ENCODE assay signal across 28 mouse cellular contexts in genomic region chr7:114965923-114966322, GRCm38 (mm10).
A peak's percentile ranks its signal among the peaks of the same experiment; 100 is the strongest.
DNase-seq lines count a peak whose midpoint lies in the region; ATAC-seq and TF ChIP-seq lines count a peak whose summit lies in the region.
"Had no signal": no experiment of that assay in that cellular context is flagged by ENCODE, and none has a peak within 500 bp of the region (broad histone marks: within the 10 kb centered on the region; RNA-seq: fewer than 3 reads in every experiment).

No protein-coding gene starts in this region.

- no peak for TF ChIP-seq CTCF in kidney, adult 2 months (conservative IDR thresholded peaks at IDR 0.05; ENCODE audit: insufficient read depth, insufficient read length, low read depth, low read length)
- TF ChIP-seq CTCF in kidney, postnatal 0 days (IDR thresholded peaks at IDR 0.05; ENCODE audit: low read depth): no peak

- no peak overlapping the region for H3K4me3 ChIP-seq in kidney, embryonic 14.5 days (ENCODE audit: low read length)
- no peak overlapping the region for H3K4me3 ChIP-seq in kidney, adult 2 months (ENCODE audit: insufficient read depth, low read depth, low read length)
- no peak overlapping the region for H3K4me3 ChIP-seq in kidney, postnatal 0 days (replicated peaks; ENCODE audit: low read depth, low read length)
- H3K4me3 ChIP-seq in neural tube, embryonic 15.5 days (replicated peaks): no peak overlapping the region
- H3K4me3 ChIP-seq: embryonic facial prominence, embryonic 12.5 days; embryonic facial prominence, embryonic 15.5 days; gastrocnemius, adult 2 months; heart, embryonic 10.5 days; heart, embryonic 13.5 days had no signal

- DNase-seq in kidney, adult 2 months: no peak
- DNase-seq in kidney, postnatal 0 days (ENCODE audit: low spot score): peak; percentile 52
- DNase-seq in kidney, adult 8-10 months: no peak
- peak; percentile 47 for DNase-seq in mesoderm, embryonic 11.5 days (ENCODE audit: low read depth, low spot score)
- no peak for DNase-seq in urinary bladder, postnatal 4 days (ENCODE audit: low spot score in 2 of 2)
- DNase-seq: adrenal gland, postnatal 10 days; B cell, adult 2 months; cerebellum, adult 11 months; cerebellum, adult 2 months; cerebellum, adult 9-11 months; cerebellum, postnatal 25 days; forebrain, postnatal 0 days; gastrocnemius, adult 2 months; gastrocnemius, postnatal 14 days; heart, adult 18-20 months; heart, postnatal 14 days; heart, postnatal 4 days had no signal

- TF ChIP-seq POLR2A in kidney, adult 2 months (IDR thresholded peaks at IDR 0.05; ENCODE audit: low read depth, low read length): no peak

- no peaks in the 10 kb centered on the region for H3K9me3 ChIP-seq in kidney, embryonic 14.5 days (ENCODE audit: control insufficient read depth, low read length)
- H3K9me3 ChIP-seq in kidney, postnatal 0 days (replicated peaks; ENCODE audit: low read length): no peaks in the 10 kb centered on the region
- no peaks in the 10 kb centered on the region for H3K9me3 ChIP-seq in neural tube, embryonic 15.5 days (replicated peaks)
- H3K9me3 ChIP-seq: embryonic facial prominence, embryonic 12.5 days; embryonic facial prominence, embryonic 15.5 days; G1E; heart, embryonic 10.5 days; heart, embryonic 13.5 days had no signal

- ATAC-seq in kidney, embryonic 14.5 days (ENCODE audit: low FRiP score, low TSS enrichment): peak; percentile 84
- ATAC-seq in kidney, postnatal 0 days (replicated peaks; ENCODE audit: low FRiP score, low read depth): no peak; the same call in 1 of the 2 replicates
- ATAC-seq in neural tube, embryonic 15.5 days (ENCODE audit: low FRiP score): peak; percentile 41; the same call in 1 of the 2 replicates
- ATAC-seq: forebrain, embryonic 14.5 days; forebrain, postnatal 0 days; Patski had no signal

- H3K9ac ChIP-seq in kidney, embryonic 14.5 days (ENCODE audit: low read depth, low read length): no peak overlapping the region
- no peak overlapping the region for H3K9ac ChIP-seq in kidney, postnatal 0 days (ENCODE audit: low read depth, low read length)
- no peak overlapping the region for H3K9ac ChIP-seq in neural tube, embryonic 15.5 days (replicated peaks)
- H3K9ac ChIP-seq: embryonic facial prominence, embryonic 12.5 days; embryonic facial prominence, embryonic 15.5 days; forebrain, postnatal 0 days; heart, embryonic 13.5 days; hindbrain, embryonic 14.5 days had no signal

- no peak overlapping the region for H3K4me2 ChIP-seq in kidney, embryonic 14.5 days (replicated peaks; ENCODE audit: low read depth, low read length)
- H3K4me2 ChIP-seq in kidney, postnatal 0 days (ENCODE audit: low read length): no peak overlapping the region
- no peak overlapping the region for H3K4me2 ChIP-seq in neural tube, embryonic 15.5 days
- H3K4me2 ChIP-seq: embryonic facial prominence, embryonic 12.5 days; embryonic facial prominence, embryonic 15.5 days; heart, embryonic 13.5 days; hindbrain, embryonic 14.5 days had no signal

- 17% methylated on average over 2 of the region's 2 CpGs for WGBS in kidney, embryonic 14.5 days
- WGBS in kidney, adult 2 months: 42% methylated on average over 2 of the region's 2 CpGs
- 28% methylated on average over 2 of the region's 2 CpGs for WGBS in kidney, postnatal 0 days
- WGBS in neural tube, embryonic 15.5 days: 22% methylated on average over 2 of the region's 2 CpGs

- no peak overlapping the region for H3K27ac ChIP-seq in kidney, embryonic 14.5 days (ENCODE audit: low read depth, low read length)
- H3K27ac ChIP-seq in kidney, adult 2 months (ENCODE audit: insufficient read depth, low read depth, low read length): no peak overlapping the region
- H3K27ac ChIP-seq in kidney, postnatal 0 days: no peak overlapping the region
- H3K27ac ChIP-seq in neural tube, embryonic 15.5 days (replicated peaks): no peak overlapping the region
- H3K27ac ChIP-seq: embryonic facial prominence, embryonic 12.5 days; embryonic facial prominence, embryonic 15.5 days; gastrocnemius, adult 2 months; heart, embryonic 10.5 days; heart, embryonic 13.5 days; hindbrain, embryonic 14.5 days had no signal

- H3K36me3 ChIP-seq in kidney, embryonic 14.5 days (ENCODE audit: control insufficient read depth, insufficient read depth, low read length): no peaks in the 10 kb centered on the region
- no peaks in the 10 kb centered on the region for H3K36me3 ChIP-seq in kidney, adult 2 months (ENCODE audit: control insufficient read depth, insufficient read depth, low read length)
- H3K36me3 ChIP-seq in kidney, postnatal 0 days (ENCODE audit: insufficient read depth, low read length): no peaks in the 10 kb centered on the region
- H3K36me3 ChIP-seq in neural tube, embryonic 15.5 days: no peaks in the 10 kb centered on the region
- H3K36me3 ChIP-seq: embryonic facial prominence, embryonic 12.5 days; embryonic facial prominence, embryonic 15.5 days; G1E; heart, embryonic 10.5 days; heart, embryonic 13.5 days had no signal

- H3K4me1 ChIP-seq in kidney, embryonic 14.5 days (ENCODE audit: control insufficient read depth, insufficient read depth, low read length): no peaks in the 10 kb centered on the region
- H3K4me1 ChIP-seq in kidney, adult 2 months (ENCODE audit: control insufficient read depth, insufficient read depth, low read length): no peaks in the 10 kb centered on the region
- no peaks in the 10 kb centered on the region for H3K4me1 ChIP-seq in kidney, postnatal 0 days (replicated peaks; ENCODE audit: insufficient read depth, low read length)
- no peaks in the 10 kb centered on the region for H3K4me1 ChIP-seq in neural tube, embryonic 15.5 days
- H3K4me1 ChIP-seq: embryonic facial prominence, embryonic 12.5 days; embryonic facial prominence, embryonic 15.5 days; heart, embryonic 10.5 days; heart, embryonic 13.5 days had no signal

- H3K27me3 ChIP-seq in kidney, embryonic 14.5 days (ENCODE audit: control insufficient read depth, insufficient read depth, low read length): no peaks in the 10 kb centered on the region; the same call in 1 of the 2 replicates
- no peaks in the 10 kb centered on the region; the same call in 1 of the 2 replicates for H3K27me3 ChIP-seq in kidney, adult 2 months (replicated peaks; ENCODE audit: control insufficient read depth, insufficient read depth, low read length)
- no peaks in the 10 kb centered on the region for H3K27me3 ChIP-seq in kidney, postnatal 0 days (ENCODE audit: insufficient read depth, low read length)
- H3K27me3 ChIP-seq in neural tube, embryonic 15.5 days (replicated peaks): no peaks in the 10 kb centered on the region
- H3K27me3 ChIP-seq: CH12.LX; embryonic facial prominence, embryonic 12.5 days; embryonic facial prominence, embryonic 15.5 days; heart, embryonic 13.5 days had no signal

Comparison
In these comparisons a context has a peak if more than half of its experiments do, and no peak if none do; other contexts are left out.
1. DNase-seq: peak in kidney, postnatal 0 days (single experiment) and mesoderm, embryonic 11.5 days (single experiment); none in kidney, adult 2 months (single experiment), kidney, adult 8-10 months (0 of 2) and urinary bladder, postnatal 4 days (0 of 2).